Comparison of ENCODE assay signal across 8 mouse cellular contexts in genomic region chr2:121169902-121170301, GRCm38 (mm10). TPM values are rescaled to one million over a fixed set of nuclear protein-coding genes. Genes with fewer than 3 reads are reported as not detected.
DNase-seq lines count a peak whose midpoint lies in the region; ATAC-seq and TF ChIP-seq lines count a peak whose summit lies in the region.

No protein-coding gene starts in this region.

- peak overlapping the region; percentile 89 for H3K4me3 ChIP-seq in forebrain, postnatal 0 days (ENCODE audit: low read depth, low read length)
- peak overlapping the region; percentile 88 for H3K4me3 ChIP-seq in intestine, embryonic 16.5 days (ENCODE audit: low read length)
- peak overlapping the region; percentile 98 for H3K4me3 ChIP-seq in lung, adult 2 months (replicated peaks; ENCODE audit: extremely low read depth, low read depth, low read length)
- peak overlapping the region; percentile 33 for H3K4me3 ChIP-seq in olfactory bulb, adult 2 months (ENCODE audit: insufficient read depth, low read depth, low read length)

- ATAC-seq in forebrain, postnatal 0 days: no peak
- no peak for ATAC-seq in intestine, embryonic 16.5 days

- TF ChIP-seq POLR2A in lung, adult 2 months (IDR thresholded peaks at IDR 0.05; ENCODE audit: borderline replicate concordance, extremely low read depth, low read depth, low read length): no peak
- TF ChIP-seq POLR2A in olfactory bulb, adult 2 months (IDR thresholded peaks at IDR 0.05; ENCODE audit: insufficient read depth, low read depth, low read length): no peak

- no peak for TF ChIP-seq CTCF in forebrain, postnatal 0 days (IDR thresholded peaks at IDR 0.05; ENCODE audit: low read depth)
- no peak for TF ChIP-seq CTCF in lung, adult 2 months (IDR thresholded peaks at IDR 0.05; ENCODE audit: insufficient read depth, low read length)
- no peak for TF ChIP-seq CTCF in olfactory bulb, adult 2 months (IDR thresholded peaks at IDR 0.05; ENCODE audit: insufficient read depth, low read depth, low read length)

- no peak overlapping the region for H3K27ac ChIP-seq in forebrain, postnatal 0 days (ENCODE audit: low read depth, low read length)
- H3K27ac ChIP-seq in intestine, embryonic 16.5 days (ENCODE audit: low read length): peak overlapping the region; percentile 90
- H3K27ac ChIP-seq in olfactory bulb, adult 2 months (ENCODE audit: insufficient read depth, low read depth, low read length): no peak overlapping the region

- peaks cover 15% of the 10 kb centered on the region for H3K36me3 ChIP-seq in forebrain, postnatal 0 days (ENCODE audit: insufficient read depth)
- H3K36me3 ChIP-seq in intestine, embryonic 16.5 days (ENCODE audit: control insufficient read depth, insufficient read depth, low read length): peaks cover 6% of the 10 kb centered on the region; the same call in 1 of the 2 replicates

- no peaks in the 10 kb centered on the region for H3K9me3 ChIP-seq in forebrain, postnatal 0 days (ENCODE audit: low read length)
- H3K9me3 ChIP-seq in intestine, embryonic 16.5 days (ENCODE audit: control insufficient read depth, low read length): no peaks in the 10 kb centered on the region

- peak; percentile 19 for DNase-seq in left cerebral cortex, postnatal 4 days
- DNase-seq in left cerebral cortex, adult 8-10 months (ENCODE audit: low spot score in 2 of 2): no peak
- DNase-seq in c-Kit-positive CD71-negative TER-119-negative erythroid progenitor cells, embryonic 14.5 days (ENCODE audit: low read depth): peak; percentile 20
- DNase-seq in forebrain, postnatal 0 days: no peak
- peak; percentile 39 for DNase-seq in lung, adult 2 months
- no peak for DNase-seq in layer of hippocampus, adult 8-10 months (ENCODE audit: low spot score in 2 of 2)

- H3K4me2 ChIP-seq in forebrain, postnatal 0 days (ENCODE audit: low read depth): peak overlapping the region; percentile 71
- peak overlapping the region; percentile 86 for H3K4me2 ChIP-seq in intestine, embryonic 16.5 days (ENCODE audit: low read depth, low read length)

- intact Hi-C loops in left cerebral cortex, postnatal 4 days (cut with DNase I): loop anchor here (10.0 kb wide), 1 partner anchor 225 kb away; no protein-coding TSS in a partner anchor

- no peaks in the 10 kb centered on the region for H3K27me3 ChIP-seq in forebrain, postnatal 0 days (ENCODE audit: insufficient read depth, low read length)
- no peaks in the 10 kb centered on the region for H3K27me3 ChIP-seq in intestine, embryonic 16.5 days (replicated peaks; ENCODE audit: control insufficient read depth, insufficient read depth, low read length)

- peaks cover 13% of the 10 kb centered on the region for H3K4me1 ChIP-seq in forebrain, postnatal 0 days (ENCODE audit: insufficient read depth)
- peaks cover 14% of the 10 kb centered on the region for H3K4me1 ChIP-seq in intestine, embryonic 16.5 days (ENCODE audit: control insufficient read depth, insufficient read depth, low read length)
- peaks cover 6% of the 10 kb centered on the region for H3K4me1 ChIP-seq in lung, adult 2 months (ENCODE audit: control insufficient read depth, insufficient read depth, low read length)
- H3K4me1 ChIP-seq in olfactory bulb, adult 2 months (ENCODE audit: control insufficient read depth, insufficient read depth, low read length): peaks cover 9% of the 10 kb centered on the region

- H3K9ac ChIP-seq in forebrain, postnatal 0 days: peak overlapping the region; percentile 71
- H3K9ac ChIP-seq in intestine, embryonic 16.5 days (ENCODE audit: low read depth, low read length): peak overlapping the region; percentile 90

- WGBS in forebrain, postnatal 0 days: 3% methylated on average over 9 of the region's 9 CpGs
- 3% methylated on average over 9 of the region's 9 CpGs for WGBS in intestine, embryonic 16.5 days
- 3% methylated on average over 9 of the region's 9 CpGs for WGBS in lung, adult 2 months
- WGBS in olfactory bulb, adult 2 months: 3% methylated on average over 9 of the region's 9 CpGs

RNA-seq across cellular contexts. Expression of gene Tubgcp4, which starts 0.6 kb away (rescaled TPM):
- 10 to 100 TPM; 32.3 to 34.5 TPM for total RNA-seq in left cerebral cortex, postnatal 4 days (2021)
- total RNA-seq in left cerebral cortex, adult 8-10 months (2022): 10 to 100 TPM; 34.4 to 39.3 (median 34.7) TPM
- total RNA-seq in forebrain, postnatal 0 days (2014; rRNA removed): 26.1 and 29.7 TPM in 2 replicates
- polyA plus RNA-seq in forebrain, postnatal 0 days (2015; fragmentation: Nextera tagmentation; extraction: Ambion mirVana): 12.4 and 18.5 TPM in 2 replicates
- polyA plus RNA-seq in intestine, embryonic 16.5 days (2015; fragmentation: Nextera tagmentation; extraction: Ambion mirVana): 31.8 and 37.2 TPM in 2 replicates
- polyA plus RNA-seq in lung, adult 2 months (2012; rRNA removed): 18.9 and 26.5 TPM in 2 replicates
- polyA plus RNA-seq in olfactory bulb, adult 2 months (2012; ENCODE audit: insufficient read depth, insufficient read length, low replicate concordance, missing spikeins): 263 TPM in 1 of 2 replicates, not detected in the other
- total RNA-seq in layer of hippocampus, adult 8-10 months (2022): 10 to 100 TPM; 32.3 to 47.9 (median 41.5) TPM

RNA-seq across cellular contexts. Expression of gene Zscan29, which starts 1.0 kb away (rescaled TPM):
- total RNA-seq in left cerebral cortex, postnatal 4 days (2021): 1 to 10 TPM; 7.3 to 7.9 TPM
- 1 to 10 TPM; 4.9 to 6.5 (median 6.0) TPM for total RNA-seq in left cerebral cortex, adult 8-10 months (2022)
- total RNA-seq in forebrain, postnatal 0 days (2014; rRNA removed): 7.4 and 8.0 TPM in 2 replicates
- 3.5 and 4.9 TPM in 2 replicates for polyA plus RNA-seq in forebrain, postnatal 0 days (2015; fragmentation: Nextera tagmentation; extraction: Ambion mirVana)
- 8.3 and 8.6 TPM in 2 replicates for polyA plus RNA-seq in intestine, embryonic 16.5 days (2015; fragmentation: Nextera tagmentation; extraction: Ambion mirVana)
- polyA plus RNA-seq in lung, adult 2 months (2012; rRNA removed): 3.6 and 4.7 TPM in 2 replicates
- polyA plus RNA-seq in olfactory bulb, adult 2 months (2012; ENCODE audit: insufficient read depth, insufficient read length, low replicate concordance, missing spikeins): not detected in 2 replicates
- 1 to 10 TPM; 7.1 to 8.1 (median 7.7) TPM for total RNA-seq in layer of hippocampus, adult 8-10 months (2022)

RNA-seq across cellular contexts. Expression of gene Lcmt2, which starts 29.4 kb away (rescaled TPM):
- total RNA-seq in left cerebral cortex, postnatal 4 days (2021): 1 to 10 TPM; 9.2 to 9.4 TPM
- total RNA-seq in left cerebral cortex, adult 8-10 months (2022): 1 to 10 TPM; 7.1 to 9.8 (median 7.4) TPM
- 8.6 and 12.0 TPM in 2 replicates for total RNA-seq in forebrain, postnatal 0 days (2014; rRNA removed)
- polyA plus RNA-seq in forebrain, postnatal 0 days (2015; fragmentation: Nextera tagmentation; extraction: Ambion mirVana): 13.2 and 16.3 TPM in 2 replicates
- polyA plus RNA-seq in intestine, embryonic 16.5 days (2015; fragmentation: Nextera tagmentation; extraction: Ambion mirVana): 19.3 and 19.8 TPM in 2 replicates
- polyA plus RNA-seq in lung, adult 2 months (2012; rRNA removed): 8.7 and 9.1 TPM in 2 replicates
- polyA plus RNA-seq in olfactory bulb, adult 2 months (2012; ENCODE audit: insufficient read depth, insufficient read length, low replicate concordance, missing spikeins): not detected in 2 replicates
- 1 to 10 TPM; 7.8 to 9.5 (median 8.6) TPM for total RNA-seq in layer of hippocampus, adult 8-10 months (2022)

RNA-seq across cellular contexts. Expression of gene Adal, which starts 29.7 kb away (rescaled TPM):
- 10 to 100 TPM; 16.1 to 16.8 TPM for total RNA-seq in left cerebral cortex, postnatal 4 days (2021)
- total RNA-seq in left cerebral cortex, adult 8-10 months (2022): 10 to 100 TPM; 17.6 to 19.9 (median 18.6) TPM
- 21.8 and 24.2 TPM in 2 replicates for total RNA-seq in forebrain, postnatal 0 days (2014; rRNA removed)
- 19.4 and 23.4 TPM in 2 replicates for polyA plus RNA-seq in forebrain, postnatal 0 days (2015; fragmentation: Nextera tagmentation; extraction: Ambion mirVana)
- 16.7 and 17.4 TPM in 2 replicates for polyA plus RNA-seq in intestine, embryonic 16.5 days (2015; fragmentation: Nextera tagmentation; extraction: Ambion mirVana)
- polyA plus RNA-seq in lung, adult 2 months (2012; rRNA removed): 3.4 and 4.5 TPM in 2 replicates
- not detected in 2 replicates for polyA plus RNA-seq in olfactory bulb, adult 2 months (2012; ENCODE audit: insufficient read depth, insufficient read length, low replicate concordance, missing spikeins)
- 10 to 100 TPM; 18.9 to 24.9 (median 21.8) TPM for total RNA-seq in layer of hippocampus, adult 8-10 months (2022)

Comparison
In these comparisons a context has a peak if more than half of its experiments do, and no peak if none do; other contexts are left out.
1. DNase-seq: peak in left cerebral cortex, postnatal 4 days (single experiment), c-Kit-positive CD71-negative TER-119-negative erythroid progenitor cells, embryonic 14.5 days (single experiment) and lung, adult 2 months (single experiment); none in left cerebral cortex, adult 8-10 months (0 of 2), forebrain, postnatal 0 days (single experiment) and layer of hippocampus, adult 8-10 months (0 of 2).
2. H3K4me3 ChIP-seq: peak in every context shown above with its lines; median percentile 98 in lung, adult 2 months; 89 in forebrain, postnatal 0 days; 88 in intestine, embryonic 16.5 days; 33 in olfactory bulb, adult 2 months.